Mouse (Mus musculus): ENCODE results near the gene Ccdc47.

The Ccdc47 gene

GRCm38 (mm10) chr11:106198277-106198676 is 17.9 kb downstream of the Ccdc47 start:
- DNase-seq (ENCODE audit: low read depth, low spot score): no peak

DNA sequence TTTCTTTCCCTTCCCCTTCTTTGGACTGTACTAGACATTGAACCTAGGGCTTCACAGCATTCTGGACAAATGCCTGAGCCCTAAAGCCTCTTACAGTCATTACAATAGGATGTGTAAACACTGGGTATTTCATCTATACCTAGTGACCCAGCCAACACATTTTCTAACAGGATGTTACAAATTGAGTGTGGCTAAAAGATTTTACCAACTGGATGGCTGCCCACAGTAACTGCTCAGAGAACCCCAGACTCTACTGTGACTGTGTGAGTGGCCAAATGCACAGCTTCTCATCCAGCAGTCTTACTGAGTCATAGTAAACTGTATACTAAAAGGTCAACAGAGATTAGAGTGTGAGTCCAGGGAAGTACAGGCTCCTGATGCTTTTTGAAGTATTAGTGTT is 20.8 kb downstream of the Ccdc47 start:
- DNase-seq (ENCODE audit: low read depth, low spot score): no peak

- no peak for DNase-seq (ENCODE audit: low read depth, low spot score)
Observed at GRCm38 (mm10) chr11:106194891-106195290, 21.3 kb downstream of the Ccdc47 start.

- DNase-seq (ENCODE audit: low read depth, low spot score): no peak
Observed at GRCm38 (mm10) chr11:106194155-106194541, 22.0 kb downstream of the Ccdc47 start.

GRCm38 (mm10) chr11:106193371-106194154 is 22.6 kb downstream of the Ccdc47 start:
- peak; percentile 98 for DNase-seq (ENCODE audit: low read depth, low spot score)

DNA sequence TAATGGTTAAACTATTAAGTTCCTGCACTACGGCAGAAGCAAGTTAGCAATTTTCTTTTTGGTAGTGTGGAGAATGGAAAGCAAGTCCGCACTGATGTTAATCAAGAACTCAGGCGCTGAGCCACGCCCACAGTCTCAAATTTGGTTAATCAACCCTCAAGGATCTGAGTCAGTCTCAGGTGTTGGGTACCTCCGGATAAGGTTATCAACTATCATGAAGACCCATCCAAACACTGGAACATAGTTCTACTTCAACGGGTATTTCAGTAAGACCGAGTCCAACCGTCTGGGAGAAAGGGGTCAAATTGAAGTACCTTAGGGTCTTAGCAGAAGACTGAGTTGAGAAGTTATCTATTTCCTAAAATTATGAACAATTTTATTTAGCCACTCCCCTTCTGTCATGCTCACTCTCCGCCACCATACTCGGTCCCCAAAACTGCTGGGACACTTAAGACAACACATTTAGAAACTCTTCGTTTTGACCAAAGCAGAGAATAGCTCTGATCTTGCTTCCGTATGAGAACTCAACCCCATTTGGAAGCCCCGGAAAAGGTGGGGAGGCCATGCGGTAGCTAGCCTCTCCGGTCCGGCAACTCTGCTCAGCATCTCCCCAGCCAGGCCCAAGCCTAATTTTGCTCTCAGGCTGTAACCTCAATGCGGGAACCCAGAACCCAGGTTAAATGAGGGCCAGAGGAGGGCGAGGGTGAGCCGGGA is 23.3 kb downstream of the Ccdc47 start:
- DNase-seq (ENCODE audit: low read depth, low spot score): no peak

- no peak for DNase-seq (ENCODE audit: low read depth, low spot score)
Observed at GRCm38 (mm10) chr11:106192241-106192640, 23.9 kb downstream of the Ccdc47 start.

DNA sequence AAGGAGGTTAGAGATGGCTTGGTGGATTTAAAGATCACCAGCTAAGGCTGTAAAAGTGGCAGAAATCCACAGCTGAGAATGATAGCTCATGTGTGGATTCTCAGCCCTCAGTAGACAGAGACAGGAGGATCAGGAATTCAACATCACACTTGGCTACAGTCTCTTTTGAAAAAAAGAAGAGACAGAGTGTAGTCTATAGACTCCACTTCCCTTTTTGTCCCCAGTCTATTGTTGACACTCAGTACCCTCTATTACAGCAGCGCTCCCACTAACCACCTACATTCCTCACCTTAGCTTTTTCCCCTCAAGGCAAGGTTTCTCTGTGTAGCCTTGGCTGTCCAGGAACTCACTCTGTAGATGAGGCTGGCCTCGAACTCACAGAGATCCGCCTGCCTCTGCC is 24.4 kb downstream of the Ccdc47 start:
- no peak for DNase-seq (ENCODE audit: low read depth, low spot score)

- DNase-seq (ENCODE audit: low read depth, low spot score): no peak
Observed at GRCm38 (mm10) chr11:106187326-106187725, 28.8 kb downstream of the Ccdc47 start.

- no peak for DNase-seq (ENCODE audit: low read depth, low spot score)
Observed at GRCm38 (mm10) chr11:106180449-106180801, 35.7 kb downstream of the Ccdc47 start.

DNA sequence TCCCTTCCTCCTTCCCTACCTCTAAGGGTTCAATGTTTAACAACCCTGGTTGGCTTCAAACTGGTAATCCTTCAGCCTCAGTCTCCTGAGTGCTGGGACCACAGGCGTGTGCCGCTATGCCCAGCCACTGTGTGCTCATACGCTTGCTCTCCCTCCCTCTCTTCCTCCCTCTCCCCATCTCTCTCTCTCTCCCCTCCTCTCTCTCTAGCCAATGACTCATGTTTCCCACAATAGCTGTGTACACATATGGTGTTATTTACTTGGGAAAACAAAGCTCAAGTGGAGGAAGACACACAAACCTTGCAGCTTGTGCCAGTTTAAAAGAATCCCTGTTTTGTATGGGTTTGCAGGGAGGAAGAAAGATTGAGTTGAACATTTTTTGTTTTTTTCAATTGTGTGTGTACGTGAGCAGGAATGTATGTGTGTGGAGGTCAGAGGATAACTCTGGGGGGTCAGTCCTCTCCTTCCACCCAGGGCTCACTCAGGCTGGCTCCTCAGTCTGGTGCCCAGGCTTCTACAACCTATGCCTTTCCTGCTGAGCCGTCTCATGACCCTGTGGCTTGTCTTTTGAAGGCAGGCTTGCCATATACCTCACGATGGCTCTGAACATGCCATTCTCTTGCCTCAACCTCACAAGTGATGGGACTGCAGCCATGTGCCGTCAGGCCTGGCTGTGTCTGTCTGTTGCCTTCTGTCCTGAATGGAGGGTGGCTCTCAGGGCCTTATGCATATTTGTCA is 36.3 kb downstream of the Ccdc47 start:
- no peak for DNase-seq (ENCODE audit: low read depth, low spot score)

GRCm38 (mm10) chr11:106178036-106178782 is 37.9 kb downstream of the Ccdc47 start:
- DNase-seq (ENCODE audit: low read depth, low spot score): no peak

DNA sequence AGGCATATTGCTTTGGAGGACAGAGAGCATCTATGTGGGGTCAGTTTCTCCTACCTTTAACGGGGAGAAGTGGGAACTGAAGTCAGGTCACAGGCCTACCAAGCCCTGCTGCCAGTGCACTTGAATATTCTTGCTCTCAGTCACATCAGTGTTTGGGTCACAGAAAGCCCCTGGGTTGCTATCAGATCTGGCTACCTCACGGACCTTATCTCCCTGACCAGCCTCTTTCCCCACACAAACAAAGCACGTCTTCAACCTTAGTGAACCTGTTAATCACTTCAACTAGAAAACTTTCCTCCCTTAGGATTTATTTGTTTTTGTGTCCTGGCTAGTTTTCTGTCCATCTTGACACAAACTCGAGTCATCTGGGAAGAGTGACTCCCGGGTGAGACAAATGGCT is 39.8 kb downstream of the Ccdc47 start:
- DNase-seq (ENCODE audit: low read depth, low spot score): no peak

DNA sequence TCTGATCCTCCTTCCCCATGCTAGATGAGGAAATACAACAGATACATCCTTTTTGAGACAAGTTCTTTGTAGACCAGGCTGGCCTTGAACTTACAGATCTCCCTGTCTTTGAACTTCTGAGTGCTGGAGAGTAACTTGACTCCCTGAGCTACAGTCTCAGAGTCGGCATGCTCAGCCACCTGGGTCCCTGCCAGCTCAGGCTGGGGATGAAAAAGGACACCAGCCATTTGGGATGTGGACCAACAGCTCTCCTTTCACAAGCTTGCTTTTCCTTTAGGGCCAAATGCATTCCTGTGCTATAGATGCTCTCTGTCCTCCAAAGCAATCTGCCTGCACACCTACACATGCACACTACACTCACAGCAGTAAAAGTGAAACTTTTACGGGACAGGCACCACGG is 41.1 kb downstream of the Ccdc47 start:
- no peak for DNase-seq (ENCODE audit: low read depth, low spot score)

GRCm38 (mm10) chr11:106174372-106174771 is 41.8 kb downstream of the Ccdc47 start:
- DNase-seq (ENCODE audit: low read depth, low spot score): no peak

DNA sequence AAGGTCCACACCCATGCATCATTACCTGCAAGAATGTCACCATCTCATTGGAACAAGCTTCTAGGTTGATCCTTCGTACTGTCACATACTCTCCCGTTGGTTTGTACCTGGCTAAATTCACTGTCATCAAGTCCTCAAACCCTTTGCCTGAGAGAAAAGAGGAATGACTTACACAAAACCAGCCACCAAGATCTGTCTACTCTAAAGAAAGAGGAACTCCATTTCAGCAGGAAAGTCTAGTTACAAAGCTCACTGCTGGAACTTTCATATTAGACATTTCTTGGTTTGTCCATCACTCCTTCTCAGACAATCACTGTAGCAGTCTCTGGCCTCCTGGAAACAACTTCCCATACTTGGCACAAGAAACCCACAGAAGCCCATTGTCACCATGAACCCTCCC is 42.9 kb downstream of the Ccdc47 start:
- no peak for DNase-seq (ENCODE audit: low read depth, low spot score)

DNA sequence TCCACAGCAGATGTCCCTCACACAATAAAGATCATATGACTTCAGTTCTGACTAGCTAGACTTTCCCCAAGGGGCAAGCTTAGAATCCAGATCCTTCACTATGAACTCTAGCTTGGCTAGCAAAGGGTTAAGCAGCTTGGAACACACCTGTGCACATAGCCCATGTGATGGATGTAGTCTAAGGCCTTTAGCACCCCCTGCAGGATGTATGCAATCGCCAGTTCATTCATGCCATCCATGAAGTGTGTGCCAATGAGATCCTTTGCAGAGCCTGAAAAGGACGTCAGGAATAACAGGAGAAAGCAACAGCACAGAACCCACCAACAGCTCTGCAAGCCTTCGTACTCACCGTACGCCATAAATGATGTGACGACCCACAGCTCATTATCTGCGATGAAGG is 45.3 kb downstream of the Ccdc47 start:
- no peak for DNase-seq (ENCODE audit: low read depth, low spot score)

GRCm38 (mm10) chr11:106167435-106167834 is 48.7 kb downstream of the Ccdc47 start:
- no peak for DNase-seq (ENCODE audit: low read depth, low spot score)

DNA sequence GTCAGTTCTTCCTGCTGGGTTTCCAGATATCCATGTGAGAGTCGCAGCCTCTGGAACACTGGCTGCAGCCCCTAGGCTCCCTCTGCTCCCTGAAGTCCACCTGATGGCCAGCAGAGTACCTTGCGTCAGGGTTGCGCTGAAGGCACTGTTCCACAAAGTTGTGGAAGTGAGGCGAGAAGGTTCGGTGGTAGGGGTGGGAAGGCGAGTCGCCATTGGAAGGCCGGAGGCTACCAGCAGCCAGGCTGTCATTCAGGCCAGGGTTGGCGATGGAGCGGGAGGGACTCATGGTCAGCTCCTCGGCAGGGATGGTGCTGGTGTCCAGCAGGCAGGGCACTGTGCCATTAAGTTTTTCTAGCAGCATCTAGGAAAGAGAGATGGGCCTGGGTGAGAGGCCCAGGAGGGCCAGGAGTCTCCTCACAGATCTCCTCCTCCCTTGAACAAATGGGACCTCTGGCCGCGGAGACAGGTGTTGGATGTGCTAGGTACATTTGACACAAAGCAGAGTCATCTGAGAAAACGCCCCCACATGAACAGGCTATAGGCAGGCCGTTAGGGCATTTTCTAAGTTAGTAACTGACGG is 51.5 kb downstream of the Ccdc47 start:
- DNase-seq (ENCODE audit: low read depth, low spot score): no peak

DNA sequence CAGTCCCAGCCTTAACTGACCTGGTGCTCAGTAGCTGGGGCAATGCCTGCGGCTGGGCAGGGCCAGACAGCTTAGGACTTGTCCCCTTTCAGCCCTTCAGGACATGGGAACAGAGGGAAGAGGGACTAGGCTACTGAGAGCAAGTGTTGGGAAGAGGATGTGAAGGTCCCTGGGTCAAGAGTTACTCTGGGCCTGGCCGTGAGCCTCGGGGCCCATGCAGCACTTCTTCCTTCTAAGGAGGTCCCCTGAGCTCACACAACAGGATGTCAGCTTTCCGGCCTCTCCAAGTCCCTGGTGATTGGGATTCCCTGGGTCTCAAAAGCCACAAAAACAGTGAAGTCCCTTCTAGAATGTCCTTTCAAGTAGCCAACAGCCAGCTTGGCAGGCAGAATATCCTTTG is 52.6 kb downstream of the Ccdc47 start:
- DNase-seq (ENCODE audit: low read depth, low spot score): no peak

- no peak for DNase-seq (ENCODE audit: low read depth, low spot score)
Observed at GRCm38 (mm10) chr11:106162237-106162636, 53.9 kb downstream of the Ccdc47 start.
